11 mouse cellular contexts compared by ENCODE assay signal in the genomic region with DNA sequence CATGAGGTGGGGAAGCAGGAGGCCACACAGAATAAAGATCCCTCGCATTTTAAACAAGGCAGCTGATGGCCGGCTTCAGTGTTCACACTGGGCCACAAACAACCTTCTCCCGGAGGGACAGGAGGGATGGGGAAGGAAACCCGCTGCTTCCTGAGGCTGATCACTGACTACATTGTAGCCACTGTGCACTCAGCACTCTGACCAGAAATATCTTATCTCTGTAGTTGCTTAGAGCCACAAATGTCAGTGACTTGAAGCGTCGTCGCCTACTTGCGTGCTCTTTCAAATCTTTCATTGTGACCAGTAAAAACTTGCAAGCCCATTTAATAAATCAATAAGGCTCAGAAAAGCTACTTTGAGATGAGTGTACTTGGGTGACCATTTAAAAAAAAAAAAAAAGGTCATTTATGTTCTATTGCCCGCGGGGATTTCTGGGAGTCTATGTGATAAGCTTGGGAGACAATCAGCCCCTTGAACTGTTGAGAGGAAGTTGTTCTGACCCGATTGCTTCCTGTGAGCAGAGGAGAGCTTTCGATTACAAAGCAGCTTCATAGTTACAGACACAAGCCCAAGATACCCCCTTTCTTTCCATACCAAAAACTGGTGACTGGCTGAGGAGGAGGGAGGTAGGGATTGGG. TPM values are rescaled to one million over a fixed set of nuclear protein-coding genes. Genes with fewer than 3 reads are reported as not detected.
DNase-seq lines count a peak whose midpoint lies in the region; ATAC-seq and TF ChIP-seq lines count a peak whose summit lies in the region.
"Had no signal": no experiment of that assay in that cellular context is flagged by ENCODE, and none has a peak within 500 bp of the region (broad histone marks: within the 10 kb centered on the region; RNA-seq: fewer than 3 reads in every experiment).

No protein-coding gene starts in this region.

- peaks cover 5% of the 10 kb centered on the region; the same call in 1 of the 2 replicates for H3K27me3 ChIP-seq in heart, embryonic 11.5 days (ENCODE audit: control insufficient read depth, insufficient read depth, low read length)
- no peaks in the 10 kb centered on the region for H3K27me3 ChIP-seq in limb, embryonic 15.5 days
- peaks cover 11% of the 10 kb centered on the region; the same call in 1 of the 2 replicates for H3K27me3 ChIP-seq in limb, embryonic 10.5 days (ENCODE audit: low read depth, poor library complexity, severe bottlenecking)
- no peaks in the 10 kb centered on the region for H3K27me3 ChIP-seq in forebrain, embryonic 15.5 days
- H3K27me3 ChIP-seq: embryonic facial prominence, embryonic 15.5 days had no signal

- 0 out of 2 replicates have a peak, but pooled peaks have one; percentile 61 for ATAC-seq in heart, embryonic 11.5 days (replicated peaks; ENCODE audit: insufficient number of reproducible peaks, low FRiP score, low TSS enrichment)
- no peak for ATAC-seq in limb, embryonic 15.5 days (ENCODE audit: insufficient number of reproducible peaks, low FRiP score, low TSS enrichment, low read depth)
- no peak for ATAC-seq in forebrain, embryonic 15.5 days (replicated peaks)
- ATAC-seq: hindbrain, postnatal 0 days had no signal

- H3K9me3 ChIP-seq in heart, embryonic 11.5 days (replicated peaks; ENCODE audit: control insufficient read depth, low read length): no peaks in the 10 kb centered on the region
- no peaks in the 10 kb centered on the region for H3K9me3 ChIP-seq in limb, embryonic 15.5 days
- H3K9me3 ChIP-seq in limb, embryonic 10.5 days (replicated peaks): no peaks in the 10 kb centered on the region
- H3K9me3 ChIP-seq in forebrain, embryonic 15.5 days: no peaks in the 10 kb centered on the region
- H3K9me3 ChIP-seq: embryonic facial prominence, embryonic 15.5 days had no signal

- WGBS in heart, embryonic 11.5 days (ENCODE audit: insufficient replicate concordance): 8% methylated on average over 12 of the region's 12 CpGs
- 58% methylated on average over 12 of the region's 12 CpGs for WGBS in limb, embryonic 15.5 days
- WGBS in limb, embryonic 10.5 days: 66% methylated on average over 12 of the region's 12 CpGs
- WGBS in forebrain, embryonic 15.5 days: 59% methylated on average over 12 of the region's 12 CpGs

- peak overlapping the region; percentile 24; the same call in 1 of the 2 replicates for H3K9ac ChIP-seq in heart, embryonic 11.5 days (ENCODE audit: low read depth, low read length)
- H3K9ac ChIP-seq in limb, embryonic 15.5 days: no peak overlapping the region
- no peak overlapping the region for H3K9ac ChIP-seq in forebrain, embryonic 15.5 days (replicated peaks)
- H3K9ac ChIP-seq: embryonic facial prominence, embryonic 15.5 days; liver, embryonic 14.5 days had no signal

- DNase-seq in heart, postnatal 25 days (ENCODE audit: low spot score): no peak
- no peak for DNase-seq in limb, embryonic 10.5 days (ENCODE audit: low spot score)
- peak; percentile 63 for DNase-seq in CD4-positive helper T cell, adult 2 months (ENCODE audit: low read depth, low spot score)
- no peak for DNase-seq in left cerebral cortex, postnatal 10 days (ENCODE audit: extremely low spot score in 1 of 2, low spot score in 2 of 2)

- H3K4me2 ChIP-seq in heart, embryonic 11.5 days: peak overlapping the region; percentile 41
- no peak overlapping the region for H3K4me2 ChIP-seq in limb, embryonic 15.5 days
- no peak overlapping the region for H3K4me2 ChIP-seq in forebrain, embryonic 15.5 days (replicated peaks)

- no peaks in the 10 kb centered on the region for H3K36me3 ChIP-seq in heart, embryonic 11.5 days (ENCODE audit: control insufficient read depth, insufficient read depth, low read length)
- H3K36me3 ChIP-seq in limb, embryonic 15.5 days: no peaks in the 10 kb centered on the region
- no peaks in the 10 kb centered on the region for H3K36me3 ChIP-seq in limb, embryonic 10.5 days
- H3K36me3 ChIP-seq in forebrain, embryonic 15.5 days: no peaks in the 10 kb centered on the region
- H3K36me3 ChIP-seq: embryonic facial prominence, embryonic 15.5 days had no signal

- no peak overlapping the region for H3K4me3 ChIP-seq in heart, embryonic 11.5 days (ENCODE audit: low read depth, low read length)
- H3K4me3 ChIP-seq in limb, embryonic 15.5 days: no peak overlapping the region
- no peak overlapping the region for H3K4me3 ChIP-seq in limb, embryonic 10.5 days
- no peak overlapping the region for H3K4me3 ChIP-seq in embryonic fibroblast, embryonic 13.5 days (ENCODE audit: insufficient read depth, low read length)
- H3K4me3 ChIP-seq in forebrain, embryonic 15.5 days: no peak overlapping the region
- H3K4me3 ChIP-seq: embryonic facial prominence, embryonic 15.5 days had no signal

- no peak for TF ChIP-seq POLR2A in embryonic fibroblast, embryonic 13.5 days (IDR thresholded peaks at IDR 0.05; ENCODE audit: low read depth, low read length)

- no peak for TF ChIP-seq CTCF in embryonic fibroblast, embryonic 13.5 days (IDR thresholded peaks at IDR 0.05; ENCODE audit: borderline replicate concordance, insufficient read depth, low read length)

- intact Hi-C loops in heart, postnatal 25 days (cut with DNase I): no loop called here
- intact Hi-C loops in left cerebral cortex, postnatal 10 days (cut with DNase I): no loop called here

- H3K27ac ChIP-seq in heart, embryonic 11.5 days (ENCODE audit: low read depth, low read length): peak overlapping the region; percentile 57; the same call in 1 of the 2 replicates
- H3K27ac ChIP-seq in limb, embryonic 15.5 days: 0 out of 2 replicates have a peak overlapping the region, but pooled peaks have one; percentile 7
- H3K27ac ChIP-seq in limb, embryonic 10.5 days: no peak overlapping the region
- H3K27ac ChIP-seq in embryonic fibroblast, embryonic 13.5 days (ENCODE audit: insufficient read depth, low read length): peak overlapping the region; percentile 88
- no peak overlapping the region for H3K27ac ChIP-seq in forebrain, embryonic 15.5 days (replicated peaks)
- H3K27ac ChIP-seq: embryonic facial prominence, embryonic 15.5 days; hindbrain, postnatal 0 days; liver, embryonic 14.5 days had no signal

- H3K4me1 ChIP-seq in heart, embryonic 11.5 days (ENCODE audit: control insufficient read depth, insufficient read depth, low read length): peaks cover 4% of the 10 kb centered on the region; the same call in 1 of the 2 replicates
- peaks cover 7% of the 10 kb centered on the region for H3K4me1 ChIP-seq in limb, embryonic 15.5 days
- no peaks in the 10 kb centered on the region; the same call in 1 of the 2 replicates for H3K4me1 ChIP-seq in limb, embryonic 10.5 days
- H3K4me1 ChIP-seq in embryonic fibroblast, embryonic 13.5 days (ENCODE audit: control insufficient read depth, insufficient read depth, low read length): peaks cover 12% of the 10 kb centered on the region
- peaks cover 6% of the 10 kb centered on the region for H3K4me1 ChIP-seq in forebrain, embryonic 15.5 days

RNA-seq across cellular contexts. Expression of a gene that starts 47.4 kb away (rescaled TPM):
- polyA plus RNA-seq in heart, embryonic 11.5 days (2014; fragmentation: Nextera tagmentation; extraction: Ambion mirVana): 10.8 and 12.3 TPM in 2 replicates
- total RNA-seq in heart, postnatal 25 days (2021): 1 to 10 TPM; 6.1 to 6.6 TPM
- polyA plus RNA-seq in limb, embryonic 15.5 days (2015; fragmentation: Nextera tagmentation; extraction: Ambion mirVana): 16.0 and 20.1 TPM in 2 replicates
- polyA plus RNA-seq in limb, embryonic 10.5 days (2016; fragmentation: Nextera tagmentation; extraction: Ambion mirVana): 10.4 and 11.1 TPM in 2 replicates
- polyA plus RNA-seq in embryonic fibroblast, embryonic 13.5 days (2011; ENCODE audit: insufficient read length, low read depth, missing spikeins): 8.8 and 10.6 TPM in 2 replicates
- total RNA-seq in left cerebral cortex, postnatal 10 days (2021): 1 to 10 TPM; 7.6 to 8.2 TPM
- 4.4 and 5.1 TPM in 2 replicates for polyA plus RNA-seq in forebrain, embryonic 15.5 days (2015; fragmentation: Nextera tagmentation; extraction: Ambion mirVana)

Comparison
In these comparisons a context has a peak if more than half of its experiments do, and no peak if none do; other contexts are left out.
1. H3K27ac ChIP-seq: peak in heart, embryonic 11.5 days (single experiment), limb, embryonic 15.5 days (single experiment) and embryonic fibroblast, embryonic 13.5 days (single experiment); none in limb, embryonic 10.5 days (single experiment) and forebrain, embryonic 15.5 days (single experiment).